Mouse (Mus musculus) ES-Bruce4 (cell line): ENCODE data around the gene Cwc25.

ENCODE experiments used
- CTCF ChIP-seq: IDR thresholded peaks from one replicate; pipeline ENCODE4 v1.8.1; 2011; ENCODE audit warnings: low read depth, low read length
- POLR2A ChIP-seq: IDR thresholded peaks from one replicate; pipeline ENCODE4 v1.8.1; 2011; ENCODE audit warnings: low read length; ENCODE audit not compliant: insufficient read depth

- TF ChIP-seq CTCF: peak; percentile 9
- TF ChIP-seq POLR2A: no peak
Observed at GRCm38 (mm10) chr11:97711200-97711900, 55.0 kb downstream of the Cwc25 start.
